Mouse (Mus musculus): ENCODE results near the gene Pcdh8. TPM values are rescaled to one million over a fixed set of nuclear protein-coding genes. Genes with fewer than 3 reads are reported as not detected.

The Pcdh8 gene
- polyA plus RNA-seq, 1 experiment from 2014 or later: 1.6 TPM

DNA sequence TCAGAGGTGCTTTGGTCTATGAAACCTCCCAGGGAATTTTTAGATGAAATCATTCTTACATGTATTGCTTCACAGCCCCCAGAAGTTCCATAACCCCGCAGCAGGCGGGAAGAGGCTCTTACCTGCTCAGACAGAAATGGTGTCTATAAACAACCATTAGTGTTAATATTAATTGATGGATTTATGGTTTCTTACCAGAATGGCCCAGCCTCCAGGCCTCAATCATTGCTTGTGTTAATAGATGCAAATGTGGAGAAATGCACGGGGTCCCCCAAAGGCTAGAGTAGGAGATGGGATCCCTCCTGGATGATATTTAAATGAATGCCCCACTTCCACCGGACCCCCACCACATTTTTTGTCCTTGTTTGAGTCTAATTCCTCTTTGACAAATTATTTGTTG lies 8.7 kb upstream of the Pcdh8 start:
- no peak overlapping the region for H3K27ac ChIP-seq (ENCODE audit: low read length)
- H3K9ac ChIP-seq (replicated peaks; ENCODE audit: low read length): no peak overlapping the region
- peaks cover 21% of the 10 kb centered on the region for H3K27me3 ChIP-seq (ENCODE audit: insufficient read depth, low read length)
- H3K4me3 ChIP-seq (ENCODE audit: low read length): no peak overlapping the region
- no peaks in the 10 kb centered on the region for H3K36me3 ChIP-seq (ENCODE audit: insufficient read depth, low read length)
- 57% methylated on average over 4 of the region's 4 CpGs for WGBS
- H3K9me3 ChIP-seq (ENCODE audit: low read length): no peaks in the 10 kb centered on the region
- ATAC-seq (ENCODE audit: low FRiP score, low TSS enrichment): no peak
- no peak overlapping the region for H3K4me2 ChIP-seq (replicated peaks; ENCODE audit: low read depth, low read length)
- H3K4me1 ChIP-seq (ENCODE audit: insufficient read depth, low read length): no peaks in the 10 kb centered on the region

DNA sequence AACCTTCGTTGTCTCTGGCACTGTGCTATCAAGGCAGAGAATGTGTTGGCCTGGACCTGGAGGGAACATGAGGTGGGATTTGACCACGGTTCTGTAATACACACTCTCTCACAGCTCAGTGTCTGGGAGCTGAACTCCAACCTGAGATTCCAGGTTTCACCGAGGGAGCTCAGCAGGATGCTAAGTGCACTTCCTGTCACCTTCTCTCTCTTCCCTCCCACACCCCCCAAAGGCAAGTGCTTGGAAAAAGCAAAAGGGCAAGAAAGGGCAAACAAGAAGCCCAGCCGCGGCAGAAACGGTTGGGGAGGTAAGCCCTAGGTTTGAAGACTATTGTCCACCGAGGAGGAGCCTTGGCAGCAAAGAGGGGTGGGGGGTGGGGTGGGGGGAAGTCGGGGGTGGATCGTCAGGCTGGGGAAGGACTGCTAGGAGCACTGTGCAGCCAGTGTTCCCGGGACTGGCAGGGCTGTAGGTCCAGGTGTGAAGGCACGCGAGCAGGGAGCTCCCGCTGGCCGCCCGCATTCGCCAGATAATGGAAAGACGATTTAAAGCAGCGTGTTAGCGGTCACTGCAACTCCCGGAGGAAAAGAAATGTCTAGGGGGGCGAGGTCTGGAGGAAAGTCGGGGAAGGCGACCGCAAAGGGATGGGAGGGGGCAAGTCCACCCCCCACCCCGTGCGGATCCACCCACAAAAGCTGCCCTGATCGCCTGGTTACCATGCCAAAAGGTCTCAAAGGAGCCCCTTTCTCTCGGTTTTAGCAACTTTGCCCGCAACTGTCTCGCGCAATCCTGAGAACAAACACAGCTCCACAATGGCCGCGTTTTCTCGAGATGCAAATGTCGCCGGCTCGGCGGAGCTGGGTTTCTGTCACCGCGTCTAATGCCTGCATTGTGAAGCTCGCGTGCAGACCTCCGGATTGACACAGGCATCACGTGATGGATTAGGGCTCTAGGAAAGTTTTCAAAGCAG lies 2.6 kb upstream of the Pcdh8 start:
- Histone ChIP-seq H3K4me3 (ENCODE audit: low read length) (peak overlapping the region; percentile 36), H3K9me3 (ENCODE audit: low read length) (no peaks in the 10 kb centered on the region), H3K36me3 (ENCODE audit: insufficient read depth, low read length) (no peaks in the 10 kb centered on the region), H3K27ac (ENCODE audit: low read length) (no peak overlapping the region), H3K9ac (replicated peaks; ENCODE audit: low read length) (no peak overlapping the region), H3K4me2 (replicated peaks; ENCODE audit: low read depth, low read length) (peak overlapping the region; percentile 54), H3K4me1 (ENCODE audit: insufficient read depth, low read length) (peaks cover 28% of the 10 kb centered on the region), H3K27me3 (ENCODE audit: insufficient read depth, low read length) (peaks cover 74% of the 10 kb centered on the region)
- ATAC-seq (ENCODE audit: low FRiP score, low TSS enrichment): no peak
- WGBS: under 1% methylated on average over 44 of the region's 44 CpGs

DNA sequence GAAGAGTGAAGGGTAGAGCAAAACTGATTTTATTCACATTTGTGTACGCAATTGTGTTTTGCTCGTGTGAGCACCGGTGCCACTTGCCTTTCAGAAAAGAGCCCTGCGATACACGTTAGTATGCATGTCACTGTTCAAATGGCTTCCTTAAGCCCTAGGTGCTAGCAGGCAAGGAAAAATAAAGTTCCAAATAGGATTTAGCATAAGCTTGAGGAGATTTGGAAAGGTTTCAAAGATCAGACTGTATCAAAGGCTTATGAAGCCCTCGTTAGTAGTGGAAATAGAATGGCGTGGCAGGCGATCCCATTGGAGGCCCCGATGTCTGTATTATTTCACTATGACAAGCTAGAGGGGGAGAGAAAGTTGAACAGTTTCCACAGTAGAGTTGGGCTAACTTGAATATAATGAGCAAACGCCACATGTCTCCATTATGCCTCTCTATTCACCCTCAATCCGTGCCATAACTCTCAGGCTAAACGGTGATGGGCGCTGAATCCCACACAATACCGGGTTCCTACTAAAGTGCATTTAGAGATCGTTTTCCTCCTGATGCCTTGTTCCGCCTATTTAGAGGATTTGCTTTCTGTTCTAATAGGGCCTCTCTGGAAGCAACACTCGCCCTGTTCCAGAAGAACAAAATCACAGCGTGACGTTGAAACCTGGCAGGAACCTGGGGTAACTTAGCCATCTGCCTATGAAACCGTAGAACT lies 845 bp upstream of the Pcdh8 start:
- peak overlapping the region; percentile 74 for H3K4me2 ChIP-seq (replicated peaks; ENCODE audit: low read depth, low read length)
- WGBS: 2% methylated on average over 20 of the region's 20 CpGs
- no peak overlapping the region for H3K27ac ChIP-seq (ENCODE audit: low read length)
- no peaks in the 10 kb centered on the region for H3K36me3 ChIP-seq (ENCODE audit: insufficient read depth, low read length)
- H3K4me3 ChIP-seq (ENCODE audit: low read length): peak overlapping the region; percentile 47
- ATAC-seq (ENCODE audit: low FRiP score, low TSS enrichment): no peak
- H3K4me1 ChIP-seq (ENCODE audit: insufficient read depth, low read length): peaks cover 34% of the 10 kb centered on the region
- H3K9me3 ChIP-seq (ENCODE audit: low read length): no peaks in the 10 kb centered on the region
- peak overlapping the region; percentile 49 for H3K9ac ChIP-seq (replicated peaks; ENCODE audit: low read length)
- H3K27me3 ChIP-seq (ENCODE audit: insufficient read depth, low read length): peaks cover 83% of the 10 kb centered on the region

DNA sequence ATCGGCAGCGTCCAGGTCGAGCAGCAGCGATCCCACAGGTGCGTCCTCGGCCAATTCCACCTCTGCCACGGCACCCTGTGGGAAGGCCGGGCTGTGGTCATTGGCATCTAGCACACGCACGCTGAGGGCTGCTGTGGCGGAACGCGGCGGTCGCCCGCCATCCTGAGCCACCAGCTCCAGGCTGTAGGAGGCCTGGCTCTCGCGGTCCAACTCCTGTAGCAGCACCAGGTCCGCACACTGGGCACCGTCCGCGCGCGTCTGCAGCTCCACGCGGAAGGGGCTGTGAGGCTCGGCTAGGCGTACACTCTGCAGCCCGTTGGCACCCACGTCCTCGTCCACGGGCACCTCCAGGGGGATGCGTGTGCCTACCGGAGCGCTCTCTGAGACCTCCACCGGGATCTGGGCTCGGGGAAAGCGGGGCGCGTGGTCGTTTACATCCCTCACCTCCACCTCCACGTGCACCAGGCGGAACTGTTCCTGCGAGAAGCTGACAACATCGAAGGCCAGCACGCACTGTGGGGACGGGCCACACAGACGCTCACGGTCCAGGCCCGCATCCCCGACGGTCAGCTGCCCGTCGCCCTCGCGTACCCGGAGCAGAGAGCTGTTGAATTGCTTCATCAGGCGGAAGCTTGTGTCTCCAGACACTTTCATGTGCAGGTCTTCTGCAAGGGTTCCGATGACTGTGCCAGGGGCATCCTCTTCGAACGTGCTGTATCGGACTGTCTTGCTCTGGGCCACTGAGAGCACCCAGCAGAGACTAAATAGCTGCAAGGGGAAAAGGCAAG lies 612 bp downstream of the Pcdh8 start:
- Histone ChIP-seq H3K4me1 (ENCODE audit: insufficient read depth, low read length) (peaks cover 34% of the 10 kb centered on the region), H3K27me3 (ENCODE audit: insufficient read depth, low read length) (peaks cover 88% of the 10 kb centered on the region), H3K9ac (replicated peaks; ENCODE audit: low read length) (no peak overlapping the region), H3K36me3 (ENCODE audit: insufficient read depth, low read length) (no peaks in the 10 kb centered on the region), H3K9me3 (ENCODE audit: low read length) (no peaks in the 10 kb centered on the region), H3K4me2 (replicated peaks; ENCODE audit: low read depth, low read length) (peak overlapping the region; percentile 74), H3K4me3 (ENCODE audit: low read length) (peak overlapping the region; percentile 47), H3K27ac (ENCODE audit: low read length) (no peak overlapping the region)
- ATAC-seq (ENCODE audit: low FRiP score, low TSS enrichment): peak; percentile 24
- WGBS: 3% methylated on average over 62 of the region's 62 CpGs

DNA sequence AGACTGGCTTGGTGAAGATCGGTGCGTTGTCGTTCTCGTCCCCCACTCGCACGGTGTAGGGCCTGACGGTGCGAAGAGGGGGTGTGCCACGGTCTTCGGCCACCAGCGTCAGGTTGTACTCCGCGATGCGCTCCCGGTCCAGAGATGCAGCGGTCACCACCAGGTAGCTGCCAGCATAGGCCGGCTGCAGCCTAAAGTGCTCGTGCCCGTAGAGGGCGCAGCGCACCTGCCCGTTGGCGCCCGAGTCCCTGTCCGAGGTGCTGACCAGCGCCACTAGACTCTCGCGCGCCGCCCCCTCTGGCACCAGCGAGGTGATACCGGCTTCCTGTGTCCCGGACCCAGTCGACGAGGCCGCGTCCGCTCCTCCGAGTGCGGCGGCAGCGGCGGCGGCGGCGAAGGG lies 1.5 kb downstream of the Pcdh8 start:
- Histone ChIP-seq H3K27me3 (ENCODE audit: insufficient read depth, low read length) (peaks cover 79% of the 10 kb centered on the region), H3K9me3 (ENCODE audit: low read length) (no peaks in the 10 kb centered on the region), H3K27ac (ENCODE audit: low read length) (no peak overlapping the region), H3K4me2 (replicated peaks; ENCODE audit: low read depth, low read length) (peak overlapping the region; percentile 74), H3K36me3 (ENCODE audit: insufficient read depth, low read length) (no peaks in the 10 kb centered on the region), H3K9ac (replicated peaks; ENCODE audit: low read length) (no peak overlapping the region), H3K4me1 (ENCODE audit: insufficient read depth, low read length) (peaks cover 34% of the 10 kb centered on the region), H3K4me3 (ENCODE audit: low read length) (peak overlapping the region; percentile 47)
- WGBS: 1% methylated on average over 46 of the region's 46 CpGs
- peak; percentile 56 for ATAC-seq (ENCODE audit: low FRiP score, low TSS enrichment)

DNA sequence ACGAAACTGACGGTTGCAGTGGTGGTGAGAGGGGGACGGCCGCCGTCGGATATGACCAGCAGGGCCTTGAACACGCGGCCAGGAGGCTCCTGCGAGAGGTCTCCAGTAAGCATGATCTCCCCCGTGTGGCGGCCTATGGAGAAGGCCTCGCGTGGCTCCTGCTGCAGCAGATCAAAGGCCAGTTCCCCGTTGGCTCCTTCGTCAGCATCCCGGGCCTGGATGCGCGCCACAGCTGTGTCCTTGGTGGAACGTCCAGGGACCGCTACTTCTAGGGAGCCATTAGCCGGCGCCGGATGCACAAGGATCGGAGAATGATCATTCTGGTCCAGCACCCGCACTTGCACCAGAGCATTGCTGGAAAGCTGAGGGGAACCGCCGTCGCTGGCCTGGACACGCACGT lies 2.1 kb downstream of the Pcdh8 start:
- H3K4me1 ChIP-seq (ENCODE audit: insufficient read depth, low read length): peaks cover 32% of the 10 kb centered on the region
- H3K4me2 ChIP-seq (replicated peaks; ENCODE audit: low read depth, low read length): peak overlapping the region; percentile 74
- no peak; the same call in 1 of the 2 replicates for ATAC-seq (ENCODE audit: low FRiP score, low TSS enrichment)
- H3K36me3 ChIP-seq (ENCODE audit: insufficient read depth, low read length): no peaks in the 10 kb centered on the region
- H3K27me3 ChIP-seq (ENCODE audit: insufficient read depth, low read length): peaks cover 73% of the 10 kb centered on the region
- H3K27ac ChIP-seq (ENCODE audit: low read length): no peak overlapping the region
- no peak overlapping the region for H3K9ac ChIP-seq (replicated peaks; ENCODE audit: low read length)
- peak overlapping the region; percentile 33 for H3K4me3 ChIP-seq (ENCODE audit: low read length)
- 6% methylated on average over 30 of the region's 30 CpGs for WGBS
- no peaks in the 10 kb centered on the region for H3K9me3 ChIP-seq (ENCODE audit: low read length)

DNA sequence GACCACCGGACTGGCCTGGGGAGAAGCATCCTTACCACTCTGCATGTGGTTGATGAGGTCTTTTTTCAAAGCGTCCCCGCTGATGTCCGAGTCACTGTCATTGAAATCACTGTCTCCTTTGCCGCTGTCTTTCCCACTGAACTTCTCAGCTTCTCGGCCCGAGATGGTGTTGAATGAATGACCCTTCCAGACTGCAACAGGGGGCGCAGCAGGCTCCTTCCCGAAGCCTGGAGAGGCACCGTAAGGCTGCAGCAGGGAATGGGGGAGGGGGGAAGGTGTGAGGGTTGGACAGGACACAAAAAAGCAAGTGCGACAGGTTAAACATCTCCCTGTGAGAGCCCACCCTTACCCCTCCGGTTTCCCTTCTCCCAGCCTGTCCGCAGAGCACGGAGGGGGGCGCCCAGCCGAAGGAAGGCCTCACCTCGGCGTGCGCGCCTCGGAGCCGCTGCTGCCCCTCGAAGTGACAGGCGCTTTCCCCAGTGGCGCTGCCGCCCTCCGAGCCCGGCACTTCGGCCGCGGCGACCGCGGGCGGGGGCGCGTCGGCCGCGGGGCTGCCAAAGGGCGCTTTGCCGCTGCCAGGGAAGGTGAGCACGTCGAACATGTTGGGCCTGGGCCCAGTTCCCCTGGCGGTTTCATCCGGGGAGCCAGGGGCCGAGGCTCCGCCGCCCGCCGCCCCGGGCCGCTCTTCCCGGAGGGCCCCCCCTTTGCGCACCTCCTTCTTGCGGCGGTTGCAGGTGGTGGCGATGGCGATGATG lies 2.9 kb downstream of the Pcdh8 start:
- Histone ChIP-seq H3K9ac (replicated peaks; ENCODE audit: low read length) (no peak overlapping the region), H3K4me1 (ENCODE audit: insufficient read depth, low read length) (peaks cover 26% of the 10 kb centered on the region), H3K27me3 (ENCODE audit: insufficient read depth, low read length) (peaks cover 66% of the 10 kb centered on the region), H3K4me3 (ENCODE audit: low read length) (peak overlapping the region; percentile 33), H3K4me2 (replicated peaks; ENCODE audit: low read depth, low read length) (peak overlapping the region; percentile 44), H3K9me3 (ENCODE audit: low read length) (no peaks in the 10 kb centered on the region), H3K27ac (ENCODE audit: low read length) (no peak overlapping the region), H3K36me3 (ENCODE audit: insufficient read depth, low read length) (no peaks in the 10 kb centered on the region)
- ATAC-seq (ENCODE audit: low FRiP score, low TSS enrichment): no peak
- 2% methylated on average over 58 of the region's 59 CpGs for WGBS

DNA sequence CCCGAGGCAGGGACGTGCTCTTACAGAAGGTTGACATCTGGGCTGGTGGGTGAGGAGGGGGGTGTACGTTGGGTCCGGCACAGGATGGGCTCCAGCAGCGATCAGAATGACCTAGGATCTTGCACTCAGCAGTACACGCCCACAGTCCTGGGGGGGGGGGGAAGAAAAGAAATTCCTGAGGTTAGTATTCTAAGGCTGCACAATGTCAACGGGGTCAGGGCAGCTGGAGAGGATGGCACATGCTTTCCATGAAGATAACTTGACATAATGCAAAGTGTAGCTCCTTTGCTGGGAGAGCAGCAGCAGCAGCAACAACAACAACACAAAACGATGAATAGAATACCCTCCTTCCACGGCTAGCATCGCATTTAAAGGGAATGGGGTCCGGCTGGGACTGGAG lies 3.5 kb downstream of the Pcdh8 start:
- Histone ChIP-seq H3K9ac (replicated peaks; ENCODE audit: low read length) (no peak overlapping the region), H3K27me3 (ENCODE audit: insufficient read depth, low read length) (peaks cover 59% of the 10 kb centered on the region), H3K36me3 (ENCODE audit: insufficient read depth, low read length) (no peaks in the 10 kb centered on the region), H3K27ac (ENCODE audit: low read length) (no peak overlapping the region), H3K4me3 (ENCODE audit: low read length) (no peak overlapping the region), H3K4me1 (ENCODE audit: insufficient read depth, low read length) (peaks cover 26% of the 10 kb centered on the region), H3K9me3 (ENCODE audit: low read length) (no peaks in the 10 kb centered on the region), H3K4me2 (replicated peaks; ENCODE audit: low read depth, low read length) (no peak overlapping the region)
- 15% methylated on average over 11 of the region's 11 CpGs for WGBS
- ATAC-seq (ENCODE audit: low FRiP score, low TSS enrichment): no peak

DNA sequence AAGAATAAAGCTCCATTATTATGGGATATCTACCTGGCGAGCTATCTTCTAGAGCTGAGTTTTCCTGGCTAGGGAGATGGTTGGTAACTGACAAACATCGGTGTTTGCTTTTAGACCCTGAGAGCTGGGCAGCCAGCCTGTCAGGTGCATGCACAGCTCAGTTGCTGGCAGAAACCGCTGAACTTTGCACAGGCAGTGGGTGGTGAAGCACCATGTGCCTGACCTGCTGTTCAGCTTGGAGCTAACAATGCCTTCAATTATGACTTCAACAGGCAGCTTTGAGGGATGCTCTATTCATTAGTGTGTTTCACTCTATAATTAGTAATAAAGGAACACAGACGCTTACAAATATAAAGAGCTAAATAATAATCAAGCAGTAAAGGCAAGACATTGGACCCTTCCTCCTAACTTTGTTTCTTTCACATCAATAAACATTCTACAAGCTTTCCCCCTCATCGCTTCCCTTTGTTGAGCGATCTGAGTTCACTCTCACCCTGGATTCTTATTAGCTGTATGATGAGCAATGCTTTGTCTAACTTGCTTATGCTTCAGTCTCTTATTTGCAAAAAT lies 5.8 kb downstream of the Pcdh8 start:
- H3K9me3 ChIP-seq (ENCODE audit: low read length): no peaks in the 10 kb centered on the region
- no peak overlapping the region for H3K4me3 ChIP-seq (ENCODE audit: low read length)
- ATAC-seq (ENCODE audit: low FRiP score, low TSS enrichment): no peak
- no peak overlapping the region for H3K4me2 ChIP-seq (replicated peaks; ENCODE audit: low read depth, low read length)
- H3K27ac ChIP-seq (ENCODE audit: low read length): no peak overlapping the region
- H3K36me3 ChIP-seq (ENCODE audit: insufficient read depth, low read length): no peaks in the 10 kb centered on the region
- WGBS: 83% methylated on average over 6 of the region's 6 CpGs
- no peak overlapping the region for H3K9ac ChIP-seq (replicated peaks; ENCODE audit: low read length)
- H3K27me3 ChIP-seq (ENCODE audit: insufficient read depth, low read length): peaks cover 40% of the 10 kb centered on the region
- H3K4me1 ChIP-seq (ENCODE audit: insufficient read depth, low read length): peaks cover 12% of the 10 kb centered on the region
